Mouse (Mus musculus) ES-E14 (cell line): ENCODE data around the gene Aff1. TPM values are rescaled to one million over a fixed set of nuclear protein-coding genes. Genes with fewer than 3 reads are reported as not detected.

ENCODE experiments used
- DNase-seq: peaks from one replicate; pipeline ENCODE4 v3.0.0-alpha.2; 2013; ENCODE audit warnings: low read depth, low spot score
- H3K27ac ChIP-seq: 2 replicates; pipeline ENCODE4 v1.5.1; 2012; ENCODE audit warnings: low read depth, mild to moderate bottlenecking, low read length, moderate library complexity, mixed read lengths; ENCODE audit not compliant: poor library complexity, insufficient read depth, severe bottlenecking
- H3K36me3 ChIP-seq: 2 replicates; pipeline ENCODE4 v1.6.1; 2012; ENCODE audit warnings: mild to moderate bottlenecking, low read length, moderate library complexity, mixed read lengths; ENCODE audit not compliant: control insufficient read depth, poor library complexity, insufficient read depth, severe bottlenecking
- H3K4me1 ChIP-seq, 2 experiments: fragments of 150-350 bp in 1 of 2; sonication (generic) in 1 of 2; 2 replicates each; pipeline ENCODE4 v1.6.1; 2012; ENCODE audit warnings: low read length in 2 of 2, mild to moderate bottlenecking in 1 of 2, mixed read lengths in 1 of 2; ENCODE audit not compliant: control insufficient read depth in 2 of 2, insufficient read depth in 2 of 2, poor library complexity in 1 of 2
- H3K4me3 ChIP-seq, 2 experiments: fragments of 150-350 bp in 1 of 2; sonication (generic) in 1 of 2; 2 replicates each; pipeline ENCODE4 v1.5.1; 2012; ENCODE audit warnings: low read length in 2 of 2, low read depth in 1 of 2, mild to moderate bottlenecking in 1 of 2, mixed read lengths in 1 of 2; ENCODE audit not compliant: insufficient read depth in 1 of 2, poor library complexity in 1 of 2, severe bottlenecking in 1 of 2
- H3K9ac ChIP-seq: 2 replicates; pipeline ENCODE4 v1.6.1; 2012; ENCODE audit warnings: low read depth, mild to moderate bottlenecking, low read length, mixed read lengths; ENCODE audit not compliant: poor library complexity, insufficient read depth, severe bottlenecking
- H3K9me3 ChIP-seq: fragments of 150-350 bp; sonication (generic); 2 replicates; pipeline ENCODE4 v1.6.1; 2012; ENCODE audit warnings: low read depth, mild to moderate bottlenecking, low read length; ENCODE audit not compliant: control insufficient read depth, insufficient read depth
- CHD2 ChIP-seq: IDR thresholded peaks from 2 replicates; pipeline ENCODE4 v1.6.1; 2014; ENCODE audit warnings: mild to moderate bottlenecking, low read depth, low read length, inconsistent platforms
- HCFC1 ChIP-seq: IDR thresholded peaks from 2 replicates; pipeline ENCODE4 v1.6.1; 2012; ENCODE audit warnings: low read length, inconsistent platforms, borderline replicate concordance; ENCODE audit not compliant: insufficient read depth
- MAFK ChIP-seq: IDR thresholded peaks from 2 replicates; pipeline ENCODE4 v1.6.1; 2014; ENCODE audit warnings: mild to moderate bottlenecking, low read depth, low read length, inconsistent platforms; ENCODE audit not compliant: insufficient read depth
- ZC3H11A ChIP-seq: IDR thresholded peaks from 2 replicates; pipeline ENCODE4 v1.6.1; 2012; ENCODE audit warnings: low read depth, mild to moderate bottlenecking, inconsistent platforms, low read length, borderline replicate concordance
- ZNF384 ChIP-seq: IDR thresholded peaks from 2 replicates; pipeline ENCODE4 v1.6.1; 2012; ENCODE audit warnings: low read depth, low read length, inconsistent platforms
- in situ Hi-C, 2 experiments: fragments of 600-800 bp; cut with MboI; formaldehyde crosslinking; loops; one replicate each; pipeline ENCODE4 v1.15.1; 2025; ENCODE audit warnings: low sequenced_read_pairs in 2 of 2, inconsistent platforms in 1 of 2; ENCODE audit not compliant: unreplicated experiment in 2 of 2
- total RNA-seq: library from RNA; depleted of rRNA; stranded (reverse); fragments of 300-350 nt; gene quantifications from 2 replicates; pipeline ENCODE4 v1.2.3, GENCODE M21; 2012

Aff1 gene
- total RNA-seq, 1 experiment, result 26.0 TPM

- in situ Hi-C loops, result no loop called here
- Histone ChIP-seq H3K36me3 (no peaks in the 10 kb centered on the region), H3K4me1 (peaks cover 0 to 8% of the 10 kb centered on the region in 2 experiments; a peak in 2 of 4 replicates), H3K4me3 (peak overlapping the region; percentile 88 to 99), H3K27ac (no peak overlapping the region; the same call in 1 of the 2 replicates), H3K9me3 (no peaks in the 10 kb centered on the region), H3K9ac (no peak overlapping the region; the same call in 1 of the 2 replicates)
- TF ChIP-seq MAFK (no peak), CHD2 (no peak), ZNF384 (no peak), ZC3H11A (no peak), HCFC1 (no peak)
- no peak for DNase-seq
These were observed 1.9 kb downstream of the Aff1 start for GRCm38 (mm10) chr5:103694094-103694493.

DNA sequence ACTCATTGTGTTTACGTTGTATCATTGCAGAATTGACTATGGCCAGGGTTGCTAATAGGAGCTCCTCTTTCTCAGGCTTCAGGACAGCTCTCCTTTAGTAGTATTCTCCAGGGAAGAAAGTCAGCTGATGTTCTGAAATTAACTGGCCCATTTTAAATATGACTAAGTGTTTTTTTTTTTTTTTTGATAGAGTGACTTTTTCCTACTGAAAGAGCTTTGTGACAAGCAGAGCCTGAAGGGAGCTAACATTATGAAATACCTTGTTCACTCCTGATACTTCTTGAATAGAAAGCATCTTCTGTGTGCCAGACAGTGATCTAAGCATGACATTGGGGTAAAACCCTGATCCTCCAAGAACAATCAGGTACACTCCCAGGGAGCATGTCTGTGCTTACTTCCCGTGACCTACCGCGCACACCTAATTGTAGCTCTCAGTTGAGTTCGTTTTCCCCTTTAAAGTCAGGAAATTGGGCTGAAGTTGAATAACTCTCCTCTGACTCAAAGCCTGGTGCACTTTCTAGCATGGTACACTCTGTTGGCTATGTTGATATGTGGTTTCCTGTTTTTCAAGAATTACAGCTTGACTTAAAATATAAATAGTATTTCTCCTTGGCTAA, 5.8 kb downstream of the Aff1 start:
- no peaks in the 10 kb centered on the region for H3K36me3 ChIP-seq
- no peak for DNase-seq
- H3K9ac ChIP-seq, result no peak overlapping the region
- H3K4me1 ChIP-seq, result peaks cover 6 to 23% of the 10 kb centered on the region in 2 experiments; a peak in 3 of 4 replicates
- TF ChIP-seq ZNF384 (no peak), CHD2 (no peak), HCFC1 (no peak), MAFK (no peak)
- in situ Hi-C loops, result no loop called here
- H3K9me3 ChIP-seq, result no peaks in the 10 kb centered on the region
- no peak overlapping the region for H3K4me3 ChIP-seq
- no peak overlapping the region for H3K27ac ChIP-seq

DNA sequence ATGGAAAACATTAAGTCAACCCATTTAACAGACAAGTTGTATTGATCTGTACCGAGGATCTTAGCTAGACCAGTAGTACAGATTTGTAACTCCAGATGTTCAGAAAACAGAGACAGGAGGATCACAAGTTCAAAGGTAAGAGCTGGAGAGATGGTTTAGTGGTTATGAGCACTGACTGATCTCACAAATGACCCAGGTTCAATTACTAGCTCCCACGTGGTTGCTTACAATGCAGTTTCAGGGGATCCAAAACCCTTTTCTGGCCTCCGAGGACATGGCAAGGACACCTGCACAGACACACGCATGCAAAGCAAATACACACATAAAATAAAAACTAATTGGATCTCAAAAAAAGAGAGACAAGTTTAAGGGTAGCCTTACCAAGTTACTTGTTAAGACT, 6.4 kb downstream of the Aff1 start:
- Histone ChIP-seq H3K36me3 (no peaks in the 10 kb centered on the region), H3K9ac (no peak overlapping the region), H3K4me1 (peaks cover 6 to 23% of the 10 kb centered on the region in 2 experiments; a peak in 3 of 4 replicates), H3K9me3 (no peaks in the 10 kb centered on the region), H3K4me3 (no peak overlapping the region), H3K27ac (no peak overlapping the region)
- in situ Hi-C loops, result no loop called here
- DNase-seq, result no peak
- no peak for TF ChIP-seq HCFC1
- no peak for TF ChIP-seq MAFK
- TF ChIP-seq ZNF384, result no peak
- TF ChIP-seq CHD2, result no peak
- no peak for TF ChIP-seq ZC3H11A

DNA sequence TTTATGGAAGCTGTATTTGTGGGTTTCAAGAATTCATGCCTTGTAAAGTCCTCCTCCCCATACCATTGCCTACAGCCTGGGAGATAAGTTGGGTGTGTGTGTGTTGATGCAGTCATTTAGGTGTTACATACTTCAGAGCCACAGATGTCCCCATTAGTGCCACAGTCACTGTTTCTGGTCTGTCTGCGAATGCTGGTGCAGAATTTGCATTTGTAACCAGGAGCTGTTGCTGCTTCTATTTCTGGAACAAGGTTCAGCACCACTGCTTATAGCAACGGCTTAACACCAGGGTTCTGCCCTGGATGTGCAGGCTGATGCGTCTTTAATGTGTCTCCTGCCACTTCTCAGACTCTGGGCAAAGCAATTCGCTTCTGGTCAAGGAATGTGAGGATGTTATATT, 7.4 kb downstream of the Aff1 start:
- TF ChIP-seq CHD2 (no peak), MAFK (no peak), ZNF384 (no peak), ZC3H11A (no peak), HCFC1 (no peak)
- Histone ChIP-seq H3K9me3 (no peaks in the 10 kb centered on the region), H3K4me3 (no peak overlapping the region), H3K27ac (no peak overlapping the region), H3K9ac (no peak overlapping the region), H3K4me1 (peaks cover 6 to 23% of the 10 kb centered on the region in 2 experiments; a peak in 3 of 4 replicates), H3K36me3 (no peaks in the 10 kb centered on the region)
- in situ Hi-C loops, result no loop called here
- DNase-seq, result no peak

DNA sequence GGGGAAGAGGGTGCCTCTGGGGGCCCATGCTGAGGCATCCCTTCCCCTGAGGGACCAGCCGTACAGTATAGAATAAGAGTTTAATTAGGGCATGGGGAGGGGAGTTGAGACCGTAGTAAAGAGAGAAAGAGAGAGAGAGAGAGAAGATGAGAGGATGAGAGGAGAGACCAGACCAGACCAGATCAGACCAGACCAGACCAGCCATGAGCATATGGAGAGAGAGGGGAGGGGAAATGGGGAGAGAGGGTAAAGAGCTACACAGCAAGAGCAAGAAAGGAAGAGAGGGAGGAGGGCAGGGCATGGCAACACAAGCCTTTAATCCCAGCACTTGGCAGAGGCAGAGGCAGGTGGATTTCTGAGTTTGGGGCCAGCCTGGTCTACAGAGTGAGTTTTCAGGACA, 8.5 kb downstream of the Aff1 start:
- no peak for DNase-seq
- Histone ChIP-seq H3K4me3 (no peak overlapping the region), H3K9me3 (no peaks in the 10 kb centered on the region), H3K9ac (no peak overlapping the region), H3K27ac (no peak overlapping the region), H3K36me3 (peaks cover 2% of the 10 kb centered on the region; the same call in 1 of the 2 replicates), H3K4me1 (peaks cover 8 to 28% of the 10 kb centered on the region in 2 experiments; a peak in 3 of 4 replicates)
- no peak for TF ChIP-seq CHD2
- TF ChIP-seq ZNF384, result no peak
- no peak for TF ChIP-seq HCFC1
- in situ Hi-C loops, result no loop called here
